Mouse (Mus musculus): ENCODE measurements at regions not wholly inside any gene's neighbourhood (a gene's known extent, or its start where the extent isn't known, plus 50 kb on each side); places are given as distances from the start of the nearest gene placed in this dataset.

GRCm38 (mm10) chr2:117915821-117916220 lies 195.9 kb upstream of the Thbs1 start:
- Histone ChIP-seq H3K27me3 (no peaks in the 10 kb centered on the region), H3K27ac (no peak overlapping the region), H3K4me1 (replicated peaks) (no peaks in the 10 kb centered on the region), H3K9ac (replicated peaks) (no peak overlapping the region), H3K9me3 (no peaks in the 10 kb centered on the region), H3K4me2 (no peak overlapping the region), H3K36me3 (no peaks in the 10 kb centered on the region), H3K4me3 (replicated peaks) (no peak overlapping the region)
- no peak for ATAC-seq (ENCODE audit: insufficient number of reproducible peaks, insufficient read depth, low FRiP score, low TSS enrichment, low read depth)
- 92% methylated on average over 2 of the region's 2 CpGs for WGBS

DNA sequence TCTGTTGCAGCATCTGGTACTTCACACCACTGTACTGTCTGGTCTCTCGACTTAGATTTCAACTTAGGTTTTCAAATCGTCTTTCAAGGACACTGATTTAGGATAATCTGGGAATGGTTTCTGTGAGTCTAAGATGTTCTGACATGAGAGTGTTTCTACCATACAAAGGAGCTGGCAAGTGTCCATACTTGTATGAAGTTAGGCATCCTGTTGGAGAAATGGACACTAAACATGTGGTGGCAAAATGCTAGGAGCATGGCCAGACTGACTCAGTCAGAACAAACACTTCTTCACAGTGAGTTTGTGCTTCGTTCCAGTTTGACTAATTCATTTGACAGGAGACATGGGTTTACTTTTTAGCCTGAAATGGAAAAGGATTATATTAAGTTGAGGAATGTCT lies 194.5 kb upstream of the Thbs1 start:
- no peak for ATAC-seq (ENCODE audit: insufficient number of reproducible peaks, insufficient read depth, low FRiP score, low TSS enrichment, low read depth)
- Histone ChIP-seq H3K36me3 (no peaks in the 10 kb centered on the region), H3K9me3 (no peaks in the 10 kb centered on the region), H3K4me1 (replicated peaks) (no peaks in the 10 kb centered on the region), H3K27ac (no peak overlapping the region), H3K4me2 (no peak overlapping the region), H3K27me3 (no peaks in the 10 kb centered on the region), H3K9ac (replicated peaks) (no peak overlapping the region), H3K4me3 (replicated peaks) (no peak overlapping the region)
- WGBS, result 84% methylated on average over 3 of the region's 3 CpGs

DNA sequence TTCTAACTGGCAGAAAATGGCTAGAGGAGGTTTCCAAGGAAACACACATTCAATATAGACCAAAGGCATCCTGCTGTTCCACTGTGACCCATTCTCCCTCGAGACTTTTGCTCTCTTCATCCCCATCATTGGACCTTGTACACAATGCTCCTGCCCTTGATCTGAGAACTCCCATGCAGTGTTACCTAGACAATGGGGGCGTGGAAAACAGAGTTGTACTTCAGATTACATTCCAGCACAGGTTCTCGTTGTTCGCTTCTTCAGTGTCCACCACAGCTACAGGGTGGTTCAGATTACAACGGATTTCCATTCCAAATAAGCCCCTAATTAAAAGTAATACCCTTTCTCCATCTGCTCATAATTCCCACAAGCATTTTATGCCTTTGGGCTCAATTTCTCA lies 186.8 kb upstream of the Thbs1 start:
- no peak overlapping the region for H3K9ac ChIP-seq (replicated peaks)
- H3K4me1 ChIP-seq (replicated peaks), result peaks cover 7% of the 10 kb centered on the region
- H3K27ac ChIP-seq, result no peak overlapping the region
- no peak overlapping the region for H3K4me3 ChIP-seq (replicated peaks)
- H3K9me3 ChIP-seq, result no peaks in the 10 kb centered on the region
- H3K27me3 ChIP-seq, result no peaks in the 10 kb centered on the region
- 46% methylated on average over 5 of the region's 5 CpGs for WGBS
- no peak overlapping the region for H3K4me2 ChIP-seq
- no peaks in the 10 kb centered on the region for H3K36me3 ChIP-seq
- no peak for ATAC-seq (ENCODE audit: insufficient number of reproducible peaks, insufficient read depth, low FRiP score, low TSS enrichment, low read depth)

GRCm38 (mm10) chr2:117925412-117925811 lies 186.3 kb upstream of the Thbs1 start:
- 82% methylated on average over 5 of the region's 5 CpGs for WGBS
- no peak for ATAC-seq (ENCODE audit: insufficient number of reproducible peaks, insufficient read depth, low FRiP score, low TSS enrichment, low read depth)

GRCm38 (mm10) chr2:117928062-117928461 lies 183.6 kb upstream of the Thbs1 start:
- Histone ChIP-seq H3K4me1 (replicated peaks) (peaks cover 7% of the 10 kb centered on the region), H3K36me3 (no peaks in the 10 kb centered on the region), H3K4me3 (replicated peaks) (no peak overlapping the region), H3K4me2 (no peak overlapping the region), H3K9ac (replicated peaks) (no peak overlapping the region), H3K9me3 (no peaks in the 10 kb centered on the region), H3K27ac (no peak overlapping the region), H3K27me3 (no peaks in the 10 kb centered on the region)
- ATAC-seq (ENCODE audit: insufficient number of reproducible peaks, insufficient read depth, low FRiP score, low TSS enrichment, low read depth), result peak; percentile 81; the same call in 1 of the 2 replicates
- 46% methylated on average over 6 of the region's 6 CpGs for WGBS

More at GRCm38 (mm10) chr2:117925412-117925811, 186.3 kb upstream of the Thbs1 start:
- Histone ChIP-seq H3K4me1 (replicated peaks) (peaks cover 7% of the 10 kb centered on the region), H3K4me3 (replicated peaks) (no peak overlapping the region), H3K9ac (replicated peaks) (no peak overlapping the region), H3K4me2 (no peak overlapping the region), H3K9me3 (no peaks in the 10 kb centered on the region), H3K27ac (no peak overlapping the region), H3K36me3 (no peaks in the 10 kb centered on the region), H3K27me3 (no peaks in the 10 kb centered on the region)

DNA sequence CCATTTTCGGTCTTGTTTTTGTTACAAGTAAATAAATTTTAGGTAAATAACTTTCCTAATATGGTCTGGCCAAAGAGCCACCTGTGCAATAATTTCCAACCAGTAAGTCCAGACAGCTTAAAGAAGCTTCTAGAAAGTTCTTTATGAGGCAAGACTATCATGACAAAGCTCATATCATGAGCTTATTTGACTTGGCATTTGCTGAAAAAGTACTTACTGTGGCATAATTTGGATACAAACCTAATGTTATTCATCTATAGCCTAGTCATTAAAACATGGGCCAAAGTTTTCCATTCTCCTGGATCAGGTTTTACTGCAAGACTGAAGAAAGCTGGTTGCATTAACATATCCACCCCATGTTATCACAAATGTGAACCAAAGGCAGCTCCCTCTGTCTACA lies 182.1 kb upstream of the Thbs1 start:
- Histone ChIP-seq H3K9ac (replicated peaks) (no peak overlapping the region), H3K9me3 (no peaks in the 10 kb centered on the region), H3K36me3 (no peaks in the 10 kb centered on the region), H3K4me3 (replicated peaks) (no peak overlapping the region), H3K27me3 (no peaks in the 10 kb centered on the region), H3K4me1 (replicated peaks) (peaks cover 7% of the 10 kb centered on the region), H3K27ac (no peak overlapping the region), H3K4me2 (no peak overlapping the region)
- ATAC-seq (ENCODE audit: insufficient number of reproducible peaks, insufficient read depth, low FRiP score, low TSS enrichment, low read depth), result no peak
- 70% methylated on average over 1 of the region's 1 CpGs for whole genome bisulfite sequencing

GRCm38 (mm10) chr2:117930895-117931537 lies 180.7 kb upstream of the Thbs1 start:
- no peak overlapping the region for H3K4me3 ChIP-seq (replicated peaks)
- H3K27me3 ChIP-seq, result no peaks in the 10 kb centered on the region
- H3K27ac ChIP-seq, result no peak overlapping the region
- no peaks in the 10 kb centered on the region; the same call in 1 of the 2 replicates for H3K4me1 ChIP-seq (replicated peaks)
- H3K4me2 ChIP-seq, result no peak overlapping the region
- ATAC-seq (ENCODE audit: insufficient number of reproducible peaks, insufficient read depth, low FRiP score, low TSS enrichment, low read depth), result no peak
- WGBS, result 89% methylated on average over 3 of the region's 3 CpGs
- H3K9ac ChIP-seq (replicated peaks), result no peak overlapping the region
- no peaks in the 10 kb centered on the region for H3K9me3 ChIP-seq
- no peaks in the 10 kb centered on the region for H3K36me3 ChIP-seq

GRCm38 (mm10) chr2:117936590-117936989 lies 175.1 kb upstream of the Thbs1 start:
- 71% methylated on average over 6 of the region's 6 CpGs for WGBS

DNA sequence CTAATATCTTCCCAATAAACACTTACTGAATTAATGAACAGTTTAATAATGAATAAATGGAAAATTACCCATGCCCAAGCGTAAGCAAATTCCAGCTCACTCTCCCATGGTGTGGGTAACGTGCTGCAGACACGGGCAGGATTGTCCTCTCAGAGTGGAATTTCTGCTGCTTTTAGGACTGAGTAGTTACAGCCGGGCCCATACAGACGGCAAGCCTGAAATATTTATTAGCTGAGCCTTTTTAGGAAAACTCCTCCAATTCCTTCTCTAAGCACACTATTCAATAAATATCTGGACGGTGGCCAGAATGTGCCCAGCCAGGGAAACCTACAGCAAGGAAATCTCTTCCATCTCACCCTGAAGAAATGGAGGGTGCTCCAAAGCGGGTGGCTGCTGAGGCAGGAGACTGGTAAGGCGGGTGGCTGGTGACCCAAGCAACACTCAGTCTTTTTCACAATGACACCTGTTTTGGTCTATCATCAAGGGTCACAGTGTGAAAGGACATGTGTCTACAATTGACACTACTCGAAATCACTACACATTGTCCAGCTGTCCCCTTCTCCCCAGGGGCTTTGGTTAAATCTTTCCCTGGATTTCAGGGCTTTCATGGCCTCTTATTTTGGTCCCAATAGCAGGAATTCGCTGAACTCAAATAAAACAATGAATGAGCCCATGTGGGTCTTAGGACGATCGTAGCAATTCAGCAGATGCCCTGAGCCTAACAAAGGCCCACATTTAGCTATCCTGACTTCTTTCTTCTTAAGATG lies 173.2 kb upstream of the Thbs1 start:
- Histone ChIP-seq H3K27ac (peak overlapping the region; percentile 77; the same call in 1 of the 2 replicates), H3K27me3 (no peaks in the 10 kb centered on the region), H3K36me3 (no peaks in the 10 kb centered on the region), H3K9me3 (no peaks in the 10 kb centered on the region), H3K9ac (replicated peaks) (no peak overlapping the region), H3K4me3 (replicated peaks) (no peak overlapping the region), H3K4me2 (no peak overlapping the region), H3K4me1 (replicated peaks) (peaks cover 14% of the 10 kb centered on the region)
- WGBS, result 51% methylated on average over 12 of the region's 12 CpGs
- ATAC-seq (ENCODE audit: insufficient number of reproducible peaks, insufficient read depth, low FRiP score, low TSS enrichment, low read depth), result no peak; the same call in 1 of the 2 replicates

More at GRCm38 (mm10) chr2:117936590-117936989, 175.1 kb upstream of the Thbs1 start:
- Histone ChIP-seq H3K9ac (replicated peaks) (no peak overlapping the region), H3K27me3 (no peaks in the 10 kb centered on the region), H3K27ac (no peak overlapping the region), H3K36me3 (no peaks in the 10 kb centered on the region), H3K4me2 (no peak overlapping the region), H3K4me3 (replicated peaks) (no peak overlapping the region), H3K4me1 (replicated peaks) (peaks cover 11% of the 10 kb centered on the region), H3K9me3 (no peaks in the 10 kb centered on the region)
- ATAC-seq (ENCODE audit: insufficient number of reproducible peaks, insufficient read depth, low FRiP score, low TSS enrichment, low read depth), result no peak

- no peak overlapping the region for H3K4me2 ChIP-seq
- peaks cover 14% of the 10 kb centered on the region for H3K4me1 ChIP-seq (replicated peaks)
- no peak overlapping the region for H3K4me3 ChIP-seq (replicated peaks)
- ATAC-seq (ENCODE audit: insufficient number of reproducible peaks, insufficient read depth, low FRiP score, low TSS enrichment, low read depth), result no peak
- no peaks in the 10 kb centered on the region for H3K9me3 ChIP-seq
- H3K27me3 ChIP-seq, result no peaks in the 10 kb centered on the region
- H3K27ac ChIP-seq, result no peak overlapping the region
- H3K36me3 ChIP-seq, result no peaks in the 10 kb centered on the region
- 40% methylated on average over 6 of the region's 6 CpGs for WGBS
- no peak overlapping the region for H3K9ac ChIP-seq (replicated peaks)
These were observed 170.1 kb upstream of the Thbs1 start for GRCm38 (mm10) chr2:117941517-117942096.

GRCm38 (mm10) chr2:117943666-117944065 lies 168.0 kb upstream of the Thbs1 start:
- Histone ChIP-seq H3K9me3 (no peaks in the 10 kb centered on the region), H3K4me1 (replicated peaks) (peaks cover 9% of the 10 kb centered on the region), H3K27me3 (no peaks in the 10 kb centered on the region), H3K4me2 (no peak overlapping the region), H3K36me3 (no peaks in the 10 kb centered on the region), H3K9ac (replicated peaks) (no peak overlapping the region), H3K27ac (no peak overlapping the region), H3K4me3 (replicated peaks) (no peak overlapping the region)
- ATAC-seq (ENCODE audit: insufficient number of reproducible peaks, insufficient read depth, low FRiP score, low TSS enrichment, low read depth), result no peak
- WGBS, result 54% methylated on average over 5 of the region's 5 CpGs
